Mouse (Mus musculus) CH12.LX (cell line): ENCODE data around the gene Babam1. TPM values are rescaled to one million over a fixed set of nuclear protein-coding genes. Genes with fewer than 3 reads are reported as not detected.
A peak's percentile ranks its signal among the peaks of the same experiment; 100 is the strongest.

ENCODE experiments used
- DNase-seq: peaks from one replicate; pipeline ENCODE4 v3.0.0-alpha.2; 2013; ENCODE audit errors: extremely low read depth
- H3K27ac ChIP-seq: 2 replicates; pipeline ENCODE4 v1.5.1; 2012; ENCODE audit warnings: low read depth, mild to moderate bottlenecking, control low read depth, moderate library complexity; ENCODE audit not compliant: insufficient read depth
- H3K27me3 ChIP-seq: replicated peaks from 2 replicates; pipeline ENCODE3; 2012; ENCODE audit warnings: inconsistent platforms
- H3K36me3 ChIP-seq, 2 experiments: replicated peaks in 1 of 2; 2 replicates each; pipeline versions ENCODE3 to v1.6.1; 2012; ENCODE audit warnings: inconsistent platforms in 1 of 2, low read length in 1 of 2, mild to moderate bottlenecking in 1 of 2, mixed read lengths in 1 of 2, moderate library complexity in 1 of 2; ENCODE audit not compliant: control insufficient read depth in 1 of 2, insufficient read depth in 1 of 2
- H3K4me1 ChIP-seq, 2 experiments: 2 replicates each; pipeline ENCODE4 v1.6.1; 2012; ENCODE audit warnings: inconsistent platforms in 1 of 2, moderate library complexity in 1 of 2; ENCODE audit not compliant: insufficient read depth in 2 of 2, control insufficient read depth in 1 of 2
- H3K4me2 ChIP-seq: 2 replicates; pipeline ENCODE4 v1.6.1; 2012; ENCODE audit warnings: low read depth, mild to moderate bottlenecking, control low read depth; ENCODE audit not compliant: poor library complexity, insufficient read depth, severe bottlenecking
- H3K4me3 ChIP-seq, 3 experiments: fragments of 150-350 bp in 1 of 3; sonication (generic) in 1 of 3; replicated peaks in 1 of 3; 2 replicates each; pipeline versions ENCODE3 to v1.5.1; 2011 to 2012; ENCODE audit warnings: low read depth in 2 of 3, low read length in 2 of 3, mild to moderate bottlenecking in 2 of 3, moderate library complexity in 2 of 3, control low read depth in 1 of 3, improper control_type of control experiment in 1 of 3, inconsistent platforms in 1 of 3, mixed read lengths in 1 of 3; ENCODE audit not compliant: poor library complexity in 1 of 3
- H3K79me2 ChIP-seq: replicated peaks from 2 replicates; pipeline ENCODE4 v1.6.1; 2012; ENCODE audit warnings: mild to moderate bottlenecking, moderate library complexity; ENCODE audit not compliant: control insufficient read depth, poor library complexity, insufficient read depth, severe bottlenecking; ENCODE audit errors: extremely low read depth
- H3K9ac ChIP-seq: 2 replicates; pipeline ENCODE4 v1.6.1; 2012; ENCODE audit warnings: low read depth, mild to moderate bottlenecking, control low read depth, moderate library complexity; ENCODE audit not compliant: insufficient read depth
- H3K9me3 ChIP-seq: replicated peaks from 2 replicates; pipeline ENCODE3; 2012; ENCODE audit warnings: low read length, inconsistent platforms, mixed read lengths
- CHD1 ChIP-seq: IDR thresholded peaks from 2 replicates; pipeline ENCODE4 v1.6.1; 2012; ENCODE audit warnings: low read depth, low read length, improper control_type of control experiment, inconsistent platforms
- CHD2 ChIP-seq: IDR thresholded peaks from 2 replicates; pipeline ENCODE4 v1.6.1; 2011; ENCODE audit warnings: low read length, improper control_type of control experiment
- CTCF ChIP-seq, 2 experiments: IDR thresholded peaks in 1 of 2; conservative IDR thresholded peaks in 1 of 2; 2 replicates each; pipeline ENCODE4 v1.5.1; 2011 to 2012; ENCODE audit warnings: low read depth in 2 of 2, low read length in 2 of 2, improper control_type of control experiment in 1 of 2, inconsistent platforms in 1 of 2, mild to moderate bottlenecking in 1 of 2, moderate library complexity in 1 of 2
- ELF1 ChIP-seq: IDR thresholded peaks from 2 replicates; pipeline ENCODE4 v1.6.1; 2014; ENCODE audit warnings: low read depth, mild to moderate bottlenecking, inconsistent platforms, low read length, improper control_type of control experiment
- GABPA ChIP-seq: IDR thresholded peaks from 2 replicates; pipeline ENCODE4 v1.6.1; 2012; ENCODE audit warnings: low read depth, low read length, improper control_type of control experiment, inconsistent platforms; ENCODE audit not compliant: insufficient replicate concordance
- HCFC1 ChIP-seq: IDR thresholded peaks from 2 replicates; pipeline ENCODE4 v1.6.1; 2012; ENCODE audit warnings: low read depth, mild to moderate bottlenecking, inconsistent platforms, low read length, improper control_type of control experiment
- IRF4 ChIP-seq: IDR thresholded peaks from 2 replicates; pipeline ENCODE4 v1.6.1; 2014; ENCODE audit warnings: low read depth, mild to moderate bottlenecking, inconsistent platforms, low read length, improper control_type of control experiment
- MAZ ChIP-seq: IDR thresholded peaks from 2 replicates; pipeline ENCODE4 v1.6.1; 2012; ENCODE audit warnings: low read depth, mild to moderate bottlenecking, inconsistent platforms, low read length, improper control_type of control experiment, moderate library complexity
- MXI1 ChIP-seq: IDR thresholded peaks from 2 replicates; pipeline ENCODE4 v1.6.1; 2011; ENCODE audit warnings: mild to moderate bottlenecking, low read depth, low read length, improper control_type of control experiment
- MYC ChIP-seq: IDR thresholded peaks from 2 replicates; pipeline ENCODE4 v1.6.1; 2011; ENCODE audit warnings: low read depth, mild to moderate bottlenecking, improper control_type of control experiment, low read length
- RAD21 ChIP-seq: IDR thresholded peaks from 2 replicates; pipeline ENCODE4 v1.6.1; 2011; ENCODE audit warnings: low read depth, mild to moderate bottlenecking, low read length, improper control_type of control experiment, moderate library complexity
- RCOR1 ChIP-seq: conservative IDR thresholded peaks from 2 replicates; pipeline ENCODE4 v1.6.1; 2012; ENCODE audit warnings: low read depth, mild to moderate bottlenecking, inconsistent platforms, low read length, improper control_type of control experiment
- SMC3 ChIP-seq: IDR thresholded peaks from 2 replicates; pipeline ENCODE4 v1.6.1; 2011; ENCODE audit warnings: low read depth, low read length, improper control_type of control experiment
- TBP ChIP-seq: conservative IDR thresholded peaks from 2 replicates; pipeline ENCODE4 v1.6.1; 2011; ENCODE audit warnings: low read depth, low read length, improper control_type of control experiment
- ZC3H11A ChIP-seq: IDR thresholded peaks from 2 replicates; pipeline ENCODE4 v1.6.1; 2012; ENCODE audit warnings: low read depth, mild to moderate bottlenecking, inconsistent platforms, low read length, improper control_type of control experiment
- ZMIZ1 ChIP-seq: IDR thresholded peaks from 2 replicates; pipeline ENCODE4 v1.6.1; 2012; ENCODE audit warnings: low read depth, mild to moderate bottlenecking, inconsistent platforms, low read length, improper control_type of control experiment
- ZNF384 ChIP-seq: IDR thresholded peaks from 2 replicates; pipeline ENCODE4 v1.6.1; 2012; ENCODE audit warnings: low read depth, low read length, improper control_type of control experiment, inconsistent platforms
- dilution Hi-C: fragments of 300-500 bp; cut with MboI; formaldehyde crosslinking; loops from 2 replicates; pipeline ENCODE4 v1.14.3; 2020; ENCODE audit warnings: low sequenced_read_pairs; ENCODE audit not compliant: extremely low pct_unique_long_range_greater_than_20kb, extremely low pct_ligation_motif_present
- in situ Hi-C: fragments of 300-500 bp; cut with MboI; formaldehyde crosslinking; loops from 3 replicates; pipeline ENCODE4 v1.14.3; 2019; ENCODE audit warnings: low sequenced_read_pairs, low pct_ligation_motif_present, low pct_unique_long_range_greater_than_20kb, mixed read lengths
- polyA plus RNA-seq: library from polyadenylated mRNA; unstranded; fragments of >175 nt; gene quantifications from 2 replicates; pipeline ENCODE4 v1.2.1, GENCODE M21; 2012; ENCODE audit warnings: low read depth; ENCODE audit not compliant: insufficient read length
- total RNA-seq, 2 experiments: library from RNA; depleted of rRNA; stranded (reverse); fragments of 300-350 nt in 1 of 2; fragments of >200 nt in 1 of 2; gene quantifications; 2 replicates each; pipeline ENCODE4 v1.2.3; 2012 to 2014

Babam1 gene
- total and polyA plus RNA-seq, 3 experiments = 56.7 to 137 (median 67.3) TPM

- Histone ChIP-seq H3K9ac (no peak overlapping the region), H3K9me3 (no peaks in the 10 kb centered on the region), H3K27me3 (no peaks in the 10 kb centered on the region), H3K27ac (no peak overlapping the region), H3K4me1 (peaks cover 5 to 26% of the 10 kb centered on the region in 2 experiments), H3K36me3 (no peaks in the 10 kb centered on the region), H3K79me2 (no peaks in the 10 kb centered on the region), H3K4me2 (no peak overlapping the region), H3K4me3 (no peak overlapping the region)
- no peak for DNase-seq
- dilution Hi-C loops (no loop called here), in situ Hi-C loops (no loop called here)
- TF ChIP-seq HCFC1 = no peak
- TF ChIP-seq TBP = no peak
- no peak for TF ChIP-seq IRF4
- TF ChIP-seq ZC3H11A = no peak
- TF ChIP-seq RCOR1 = no peak
- TF ChIP-seq GABPA = no peak
- peak in 1 of 2 experiments; percentile 44; a peak in 2 of 4 replicates for TF ChIP-seq CTCF (conservative IDR thresholded peaks at IDR 0.05 in 1 of 2, IDR thresholded peaks at IDR 0.05 in 1 of 2; ENCODE audit: low read depth in 2 of 2, low read length in 2 of 2)
- TF ChIP-seq MYC = no peak
- TF ChIP-seq MAZ = no peak
- TF ChIP-seq MXI1 = no peak
- peak; percentile 18 for TF ChIP-seq RAD21
Observed at GRCm38 (mm10) chr8:71385212-71385835, 11.3 kb upstream of the Babam1 start.

- no peaks in the 10 kb centered on the region for H3K36me3 ChIP-seq
- DNase-seq = no peak
- dilution Hi-C loops (no loop called here), in situ Hi-C loops (no loop called here)
- no peaks in the 10 kb centered on the region for H3K27me3 ChIP-seq
- H3K4me3 ChIP-seq = no peak overlapping the region
- no peak overlapping the region for H3K4me2 ChIP-seq
- no peaks in the 10 kb centered on the region for H3K79me2 ChIP-seq
- H3K4me1 ChIP-seq = peaks cover 9 to 34% of the 10 kb centered on the region in 2 experiments
- H3K27ac ChIP-seq = no peak overlapping the region
- H3K9me3 ChIP-seq = no peaks in the 10 kb centered on the region
- H3K9ac ChIP-seq = no peak overlapping the region
- TF ChIP-seq ZNF384 = no peak
- TF ChIP-seq SMC3 = no peak
- TF ChIP-seq ELF1 = no peak
- TF ChIP-seq CHD2 = no peak
- TF ChIP-seq ZMIZ1 = no peak
- TF ChIP-seq CTCF (conservative IDR thresholded peaks at IDR 0.05 in 1 of 2, IDR thresholded peaks at IDR 0.05 in 1 of 2; ENCODE audit: low read depth in 2 of 2, low read length in 2 of 2) = no peak
- TF ChIP-seq CHD1 = no peak
Observed at GRCm38 (mm10) chr8:71388267-71388666, 8.4 kb upstream of the Babam1 start.
